Mouse (Mus musculus) forebrain, embryonic 16.5 days (tissue): ENCODE measurements around the gene Csk. TPM values are rescaled to one million over a fixed set of nuclear protein-coding genes. Genes with fewer than 3 reads are reported as not detected.

Source experiments
- ATAC-seq: fragments of 200-750 bp; cut with Nextera tagmentation; 2 replicates; pipeline ENCODE4 v1.8.0; 2017; ENCODE audit warnings: mild to moderate bottlenecking, moderate library complexity
- H3K27ac ChIP-seq: fragments of 300-500 bp; sonication (generic); 2 replicates; pipeline ENCODE4 v1.5.1; 2014; ENCODE audit warnings: low read length, control low read depth
- H3K27me3 ChIP-seq: fragments of 300-500 bp; sonication (generic); replicated peaks from 2 replicates; pipeline ENCODE4 v1.6.1; 2014; ENCODE audit warnings: low read length; ENCODE audit not compliant: control insufficient read depth, insufficient read depth
- H3K36me3 ChIP-seq: fragments of 300-500 bp; sonication (generic); 2 replicates; pipeline ENCODE4 v1.6.1; 2014; ENCODE audit not compliant: control insufficient read depth, insufficient read depth
- H3K4me1 ChIP-seq: fragments of 300-500 bp; sonication (generic); replicated peaks from 2 replicates; pipeline ENCODE4 v1.6.1; 2014; ENCODE audit warnings: low read length; ENCODE audit not compliant: control insufficient read depth, insufficient read depth
- H3K4me2 ChIP-seq: fragments of 300-500 bp; sonication (generic); 2 replicates; pipeline ENCODE4 v1.6.1; 2014; ENCODE audit warnings: mild to moderate bottlenecking, low read length, control low read depth
- H3K4me3 ChIP-seq: fragments of 300-500 bp; sonication (generic); replicated peaks from 2 replicates; pipeline ENCODE4 v1.5.1; 2014; ENCODE audit warnings: mild to moderate bottlenecking, low read length, control low read depth
- H3K9ac ChIP-seq: fragments of 300-500 bp; sonication (generic); replicated peaks from 2 replicates; pipeline ENCODE4 v1.6.1; 2014; ENCODE audit warnings: low read depth, low read length, control low read depth
- H3K9me3 ChIP-seq: fragments of 300-500 bp; sonication (generic); 2 replicates; pipeline ENCODE4 v1.6.1; 2016; ENCODE audit warnings: low read length; ENCODE audit not compliant: control insufficient read depth
- WGBS: fragments of 180-500 bp; shearing (Covaris S2); extraction: QIAGEN DNeasy Blood & Tissue Kit; methylation state at CpG from one replicate; pipeline ENCODE4 v1.1.7; 2014; 5-methylcytosine and 5-hydroxymethylcytosine counted together
- polyA plus RNA-seq: library from polyadenylated mRNA; unstranded; fragments of >200 nt; fragmentation: Nextera tagmentation; extraction: Ambion mirVana; gene quantifications from 2 replicates; pipeline ENCODE4 v1.2.1, GENCODE M21; 2015

Gene Csk
- polyA plus RNA-seq, 1 experiment from 2014 or later, result 39.6 TPM

- no peak for ATAC-seq
- WGBS, result 72% methylated on average over 5 of the region's 5 CpGs
- no peaks in the 10 kb centered on the region for H3K36me3 ChIP-seq
- H3K4me2 ChIP-seq, result no peak within 1 kb of the TSS
- no peaks in the 10 kb centered on the region for H3K27me3 ChIP-seq
- H3K9me3 ChIP-seq, result no peaks in the 10 kb centered on the region
- H3K4me3 ChIP-seq, result no peak within 1 kb of the TSS
- H3K4me1 ChIP-seq, result no peaks in the 10 kb centered on the region
- no peak within 1 kb of the TSS for H3K9ac ChIP-seq
- H3K27ac ChIP-seq, result no peak within 1 kb of the TSS
Measured at GRCm38 (mm10) chr9:57683520-57683919, 30.1 kb upstream of the Csk start, which contains the start of gene Cyp1a2. TSS of gene Cyp1a2 (minus strand) at chr9:57683703.

- no peaks in the 10 kb centered on the region; the same call in 1 of the 2 replicates for H3K27me3 ChIP-seq
- no peak overlapping the region for H3K4me3 ChIP-seq
- H3K36me3 ChIP-seq, result no peaks in the 10 kb centered on the region
- 85% methylated on average over 10 of the region's 10 CpGs for WGBS
- H3K27ac ChIP-seq, result no peak overlapping the region
- no peak overlapping the region for H3K4me2 ChIP-seq
- no peaks in the 10 kb centered on the region for H3K4me1 ChIP-seq
- no peak overlapping the region for H3K9ac ChIP-seq
- no peaks in the 10 kb centered on the region for H3K9me3 ChIP-seq
- ATAC-seq, result no peak
Measured at GRCm38 (mm10) chr9:57681411-57681810, 28.0 kb upstream of the Csk start.

DNA sequence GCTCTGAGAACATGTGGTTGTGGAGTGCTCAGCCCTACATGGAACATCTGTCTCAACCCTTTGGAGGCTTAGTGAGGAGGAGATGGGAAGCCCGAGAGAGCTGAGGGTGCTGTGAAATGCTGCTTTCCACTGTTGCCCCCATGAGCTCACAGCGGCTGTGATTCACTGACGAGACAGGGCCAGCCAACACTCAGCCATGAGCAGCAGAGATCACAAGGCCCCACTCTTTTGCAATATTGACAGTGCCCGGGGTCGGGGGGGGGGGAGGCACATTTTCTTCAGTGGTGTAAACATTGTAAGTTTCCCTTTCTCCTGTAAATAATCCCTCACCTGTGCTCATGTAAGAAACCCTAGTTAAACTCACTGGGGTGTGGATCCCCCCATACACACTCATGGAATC lies 18.1 kb upstream of the Csk start:
- H3K4me1 ChIP-seq, result no peaks in the 10 kb centered on the region
- no peaks in the 10 kb centered on the region; the same call in 1 of the 2 replicates for H3K27me3 ChIP-seq
- H3K9ac ChIP-seq, result no peak overlapping the region
- no peaks in the 10 kb centered on the region for H3K36me3 ChIP-seq
- H3K4me2 ChIP-seq, result no peak overlapping the region
- WGBS, result 84% methylated on average over 5 of the region's 5 CpGs
- H3K4me3 ChIP-seq, result no peak overlapping the region
- H3K9me3 ChIP-seq, result no peaks in the 10 kb centered on the region
- no peak overlapping the region for H3K27ac ChIP-seq
- no peak for ATAC-seq

- Histone ChIP-seq H3K27me3 (no peaks in the 10 kb centered on the region), H3K9me3 (no peaks in the 10 kb centered on the region), H3K9ac (no peak overlapping the region), H3K27ac (no peak overlapping the region), H3K4me2 (no peak overlapping the region), H3K36me3 (no peaks in the 10 kb centered on the region), H3K4me1 (no peaks in the 10 kb centered on the region), H3K4me3 (no peak overlapping the region)
- 88% methylated on average over 4 of the region's 4 CpGs for WGBS
- no peak for ATAC-seq
Measured at GRCm38 (mm10) chr9:57671037-57671436, 17.6 kb upstream of the Csk start.

GRCm38 (mm10) chr9:57669566-57669965 lies 16.1 kb upstream of the Csk start:
- Histone ChIP-seq H3K27me3 (no peaks in the 10 kb centered on the region), H3K27ac (no peak overlapping the region), H3K4me2 (no peak overlapping the region), H3K4me1 (no peaks in the 10 kb centered on the region), H3K9me3 (no peaks in the 10 kb centered on the region), H3K36me3 (no peaks in the 10 kb centered on the region), H3K4me3 (no peak overlapping the region), H3K9ac (no peak overlapping the region)
- WGBS, result 77% methylated on average over 3 of the region's 3 CpGs
- no peak for ATAC-seq

- WGBS, result 35% methylated on average over 1 of the region's 1 CpGs
Measured at GRCm38 (mm10) chr9:57668277-57668676, 14.8 kb upstream of the Csk start.

DNA sequence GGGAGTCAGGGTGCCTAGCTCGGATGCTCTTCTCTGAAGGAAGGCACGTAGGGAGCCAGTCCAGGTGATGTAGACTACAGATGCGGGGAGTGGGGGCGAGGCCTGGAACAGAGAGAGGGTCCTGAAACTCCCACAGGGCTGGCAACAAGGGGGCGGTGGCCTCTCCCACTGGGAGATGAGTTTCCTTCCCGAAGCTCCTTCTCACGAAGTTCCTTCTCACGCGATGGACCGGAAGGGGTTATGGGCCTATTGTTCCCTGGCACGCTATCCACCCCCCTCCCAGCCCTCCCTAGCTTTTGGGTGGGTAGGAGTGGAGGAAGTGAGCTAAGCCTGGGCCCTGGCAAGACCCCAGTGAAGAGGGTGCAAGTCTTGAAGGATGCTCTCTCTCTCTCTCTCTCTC lies 14.4 kb upstream of the Csk start:
- Histone ChIP-seq H3K9ac (no peak overlapping the region), H3K4me3 (no peak overlapping the region), H3K4me1 (no peaks in the 10 kb centered on the region), H3K36me3 (no peaks in the 10 kb centered on the region), H3K27ac (no peak overlapping the region), H3K9me3 (no peaks in the 10 kb centered on the region), H3K27me3 (no peaks in the 10 kb centered on the region), H3K4me2 (no peak overlapping the region)
- WGBS, result 62% methylated on average over 11 of the region's 11 CpGs
- ATAC-seq, result no peak

More at GRCm38 (mm10) chr9:57668277-57668676, 14.8 kb upstream of the Csk start:
- ATAC-seq, result no peak
- no peak overlapping the region for H3K27ac ChIP-seq
- no peaks in the 10 kb centered on the region for H3K36me3 ChIP-seq
- H3K4me2 ChIP-seq, result no peak overlapping the region
- H3K4me1 ChIP-seq, result no peaks in the 10 kb centered on the region
- H3K27me3 ChIP-seq, result no peaks in the 10 kb centered on the region
- H3K9me3 ChIP-seq, result no peaks in the 10 kb centered on the region
- no peak overlapping the region for H3K4me3 ChIP-seq
- no peak overlapping the region for H3K9ac ChIP-seq

- no peaks in the 10 kb centered on the region for H3K36me3 ChIP-seq
- no peaks in the 10 kb centered on the region for H3K4me1 ChIP-seq
- H3K9me3 ChIP-seq, result no peaks in the 10 kb centered on the region
- no peak overlapping the region for H3K27ac ChIP-seq
- no peaks in the 10 kb centered on the region for H3K27me3 ChIP-seq
- H3K9ac ChIP-seq, result no peak overlapping the region
- H3K4me3 ChIP-seq, result no peak overlapping the region
- 80% methylated on average over 3 of the region's 3 CpGs for WGBS
- H3K4me2 ChIP-seq, result no peak overlapping the region
- ATAC-seq, result no peak
Measured at GRCm38 (mm10) chr9:57667136-57667535, 13.7 kb upstream of the Csk start.

DNA sequence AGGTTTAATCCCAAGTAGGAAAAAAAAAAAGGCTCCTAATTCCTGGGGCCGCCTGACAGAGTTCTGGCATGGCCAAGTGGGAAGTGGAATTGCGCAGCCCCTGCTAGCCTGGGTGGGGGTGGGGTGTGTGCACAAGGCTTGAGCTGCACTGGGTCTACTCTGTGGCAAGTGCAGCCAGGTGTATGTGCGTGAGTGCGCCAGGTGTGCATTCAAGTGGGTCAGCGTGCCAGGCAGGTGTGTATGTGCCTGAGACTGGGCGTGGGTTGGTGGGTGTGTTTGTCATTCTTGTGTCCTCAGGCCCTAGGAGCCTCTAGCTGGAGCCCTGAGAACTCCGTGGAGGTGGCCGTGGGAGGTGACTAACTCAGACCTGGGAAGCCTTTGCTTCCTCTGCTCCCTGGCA lies 13.1 kb upstream of the Csk start:
- Histone ChIP-seq H3K4me2 (no peak overlapping the region), H3K4me1 (no peaks in the 10 kb centered on the region), H3K9ac (no peak overlapping the region), H3K9me3 (no peaks in the 10 kb centered on the region), H3K36me3 (no peaks in the 10 kb centered on the region), H3K4me3 (no peak overlapping the region), H3K27me3 (no peaks in the 10 kb centered on the region), H3K27ac (no peak overlapping the region)
- no peak for ATAC-seq
- 85% methylated on average over 8 of the region's 8 CpGs for WGBS

DNA sequence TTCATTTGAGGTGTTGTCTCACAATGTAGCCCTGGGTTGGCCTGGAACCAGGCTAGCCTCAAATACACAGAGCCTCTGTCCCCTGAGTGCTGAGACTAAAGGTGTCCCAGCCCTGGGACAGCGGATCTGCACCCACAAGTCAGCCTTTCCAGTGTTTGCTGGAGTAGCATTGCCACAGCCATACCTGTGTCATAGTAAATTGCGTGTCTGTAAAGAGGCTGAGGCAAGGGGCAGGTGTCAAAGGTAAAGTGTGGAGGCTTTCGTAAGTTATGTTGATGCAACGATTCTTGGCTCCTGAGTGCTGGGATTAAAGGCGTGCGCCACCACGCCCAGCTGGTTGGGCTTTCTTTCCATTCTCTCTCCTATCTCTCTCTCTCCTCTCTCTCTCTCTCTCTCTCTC lies 11.2 kb upstream of the Csk start:
- H3K27ac ChIP-seq, result no peak overlapping the region
- H3K36me3 ChIP-seq, result no peaks in the 10 kb centered on the region
- H3K4me3 ChIP-seq, result no peak overlapping the region
- no peaks in the 10 kb centered on the region for H3K27me3 ChIP-seq
- no peaks in the 10 kb centered on the region for H3K4me1 ChIP-seq
- H3K9me3 ChIP-seq, result no peaks in the 10 kb centered on the region
- no peak overlapping the region for H3K9ac ChIP-seq
- ATAC-seq, result no peak
- H3K4me2 ChIP-seq, result no peak overlapping the region
- WGBS, result 69% methylated on average over 7 of the region's 7 CpGs
